Mouse (Mus musculus) cortical plate, adult 2 months (tissue): ENCODE results near the gene Tfec.

Experiments used
- CTCF ChIP-seq: fragments of 200-500 bp; IDR thresholded peaks from 2 replicates; pipeline ENCODE4 v1.5.1; 2011; ENCODE audit warnings: mild to moderate bottlenecking, control low read depth, low read length; ENCODE audit not compliant: insufficient read depth; ENCODE audit errors: extremely low read depth
- POLR2A ChIP-seq: fragments of 200-500 bp; IDR thresholded peaks from 2 replicates; pipeline ENCODE4 v1.6.1; 2011; ENCODE audit warnings: mild to moderate bottlenecking, low read length, control low read depth; ENCODE audit not compliant: insufficient read depth; ENCODE audit errors: extremely low read depth

- no peak for TF ChIP-seq CTCF
- TF ChIP-seq POLR2A = no peak
Observed at GRCm38 (mm10) chr6:16835631-16836030, 62.6 kb downstream of the Tfec start.
